Mouse (Mus musculus): ENCODE measurements around the gene Tmem150c. TPM values are rescaled to one million over a fixed set of nuclear protein-coding genes. Genes with fewer than 3 reads are reported as not detected.

The Tmem150c gene
- total and polyA plus RNA-seq, 3 experiments = 0.16 TPM; not detected in 2

GRCm38 (mm10) chr5:100041272-100041671, 118.3 kb downstream of the Tmem150c start:
- H3K27me3 ChIP-seq (ENCODE audit: insufficient read depth, low read length) = no peaks in the 10 kb centered on the region
- H3K9me3 ChIP-seq (replicated peaks) = no peaks in the 10 kb centered on the region
- peaks cover 58% of the 10 kb centered on the region for H3K36me3 ChIP-seq (replicated peaks)
- ATAC-seq (ENCODE audit: extremely low read depth, insufficient number of reproducible peaks, low FRiP score, poor library complexity, severe bottlenecking) (no peak), DNase-seq (ENCODE audit: low spot score) (no peak)
- TF ChIP-seq GATA1 (IDR thresholded peaks at IDR 0.05; ENCODE audit: borderline replicate concordance, low read length) (no peak), CTCF (IDR thresholded peaks at IDR 0.05; ENCODE audit: low read depth, low read length) (no peak), TAL1 (conservative IDR thresholded peaks at IDR 0.05; ENCODE audit: low read depth, low read length) (no peak), POLR2AphosphoS5 (IDR thresholded peaks at IDR 0.05; ENCODE audit: insufficient replicate concordance, low read depth, low read length) (no peak), GATA2 (IDR thresholded peaks at IDR 0.05; ENCODE audit: borderline replicate concordance, low read depth, low read length) (no peak)
- peaks cover 42% of the 10 kb centered on the region for H3K4me1 ChIP-seq (ENCODE audit: insufficient read depth, low read depth, low read length)
- H3K4me3 ChIP-seq (ENCODE audit: low read depth, low read length) = no peak overlapping the region; the same call in 1 of the 2 replicates

- ATAC-seq (ENCODE audit: extremely low read depth, insufficient number of reproducible peaks, low FRiP score, poor library complexity, severe bottlenecking) (no peak), DNase-seq (ENCODE audit: low spot score) (peak; percentile 34)
- no peaks in the 10 kb centered on the region for H3K9me3 ChIP-seq (replicated peaks)
- H3K4me1 ChIP-seq (ENCODE audit: insufficient read depth, low read depth, low read length) = peaks cover 47% of the 10 kb centered on the region
- peaks cover 59% of the 10 kb centered on the region for H3K36me3 ChIP-seq (replicated peaks)
- TF ChIP-seq CTCF (IDR thresholded peaks at IDR 0.05; ENCODE audit: low read depth, low read length) = no peak
- no peak for TF ChIP-seq TAL1 (conservative IDR thresholded peaks at IDR 0.05; ENCODE audit: low read depth, low read length)
- no peak for TF ChIP-seq GATA2 (IDR thresholded peaks at IDR 0.05; ENCODE audit: borderline replicate concordance, low read depth, low read length)
- no peak for TF ChIP-seq POLR2AphosphoS5 (IDR thresholded peaks at IDR 0.05; ENCODE audit: insufficient replicate concordance, low read depth, low read length)
- TF ChIP-seq GATA1 (IDR thresholded peaks at IDR 0.05; ENCODE audit: borderline replicate concordance, low read length) = no peak
- peak overlapping the region; percentile 99 for H3K4me3 ChIP-seq (ENCODE audit: low read depth, low read length)
- H3K27me3 ChIP-seq (ENCODE audit: insufficient read depth, low read length) = no peaks in the 10 kb centered on the region
Observed at GRCm38 (mm10) chr5:100040281-100040784, 119.3 kb downstream of the Tmem150c start.

GRCm38 (mm10) chr5:100039602-100040142, 119.9 kb downstream of the Tmem150c start, which contains the start of the genes Hnrnpdl and Enoph1:
Gene Hnrnpdl (minus strand): TSS chr5:100039664.
Gene Enoph1 (plus strand): TSS chr5:100039985.
- DNase-seq (ENCODE audit: low spot score) = peak; percentile 86
- Histone ChIP-seq H3K36me3 (replicated peaks) (peaks cover 58% of the 10 kb centered on the region), H3K27me3 (ENCODE audit: insufficient read depth, low read length) (no peaks in the 10 kb centered on the region), H3K9me3 (replicated peaks) (no peaks in the 10 kb centered on the region), H3K4me1 (ENCODE audit: insufficient read depth, low read depth, low read length) (peaks cover 47% of the 10 kb centered on the region), H3K4me3 (ENCODE audit: low read depth, low read length) (peak within 1 kb of the TSS; percentile 99)
- ATAC-seq (ENCODE audit: extremely low read depth, insufficient number of reproducible peaks, low FRiP score, poor library complexity, severe bottlenecking) = peak; percentile 52
- TF ChIP-seq GATA1 (IDR thresholded peaks at IDR 0.05; ENCODE audit: borderline replicate concordance, low read length) (no peak), CTCF (IDR thresholded peaks at IDR 0.05; ENCODE audit: low read depth, low read length) (no peak), POLR2AphosphoS5 (IDR thresholded peaks at IDR 0.05; ENCODE audit: insufficient replicate concordance, low read depth, low read length) (no peak), TAL1 (conservative IDR thresholded peaks at IDR 0.05; ENCODE audit: low read depth, low read length) (no peak)

GRCm38 (mm10) chr5:100038714-100039601, 120.7 kb downstream of the Tmem150c start:
- Histone ChIP-seq H3K9me3 (replicated peaks) (no peaks in the 10 kb centered on the region), H3K4me1 (ENCODE audit: insufficient read depth, low read depth, low read length) (peaks cover 44% of the 10 kb centered on the region), H3K27me3 (ENCODE audit: insufficient read depth, low read length) (no peaks in the 10 kb centered on the region), H3K36me3 (replicated peaks) (peaks cover 58% of the 10 kb centered on the region), H3K4me3 (ENCODE audit: low read depth, low read length) (peak overlapping the region; percentile 99)
- DNase-seq (ENCODE audit: low spot score) (peak; percentile 90), ATAC-seq (ENCODE audit: extremely low read depth, insufficient number of reproducible peaks, low FRiP score, poor library complexity, severe bottlenecking) (peak; percentile 37)
- TF ChIP-seq POLR2AphosphoS5 (IDR thresholded peaks at IDR 0.05; ENCODE audit: insufficient replicate concordance, low read depth, low read length) (no peak), CTCF (IDR thresholded peaks at IDR 0.05; ENCODE audit: low read depth, low read length) (peak; percentile 63; the same call in 1 of the 2 replicates)

- Histone ChIP-seq H3K27me3 (ENCODE audit: insufficient read depth, low read length) (no peaks in the 10 kb centered on the region), H3K36me3 (replicated peaks) (peaks cover 57% of the 10 kb centered on the region), H3K4me3 (ENCODE audit: low read depth, low read length) (peak overlapping the region; percentile 99), H3K4me1 (ENCODE audit: insufficient read depth, low read depth, low read length) (peaks cover 38% of the 10 kb centered on the region), H3K9me3 (replicated peaks) (no peaks in the 10 kb centered on the region)
- ATAC-seq (ENCODE audit: extremely low read depth, insufficient number of reproducible peaks, low FRiP score, poor library complexity, severe bottlenecking) = 0 out of 2 replicates have a peak, but pooled peaks have one; percentile 9
- no peak for TF ChIP-seq TAL1 (conservative IDR thresholded peaks at IDR 0.05; ENCODE audit: low read depth, low read length)
- no peak; the same call in 1 of the 2 replicates for TF ChIP-seq POLR2AphosphoS5 (IDR thresholded peaks at IDR 0.05; ENCODE audit: insufficient replicate concordance, low read depth, low read length)
- no peak for TF ChIP-seq CTCF (IDR thresholded peaks at IDR 0.05; ENCODE audit: low read depth, low read length)
- TF ChIP-seq GATA1 (IDR thresholded peaks at IDR 0.05; ENCODE audit: borderline replicate concordance, low read length) = no peak
- no peak for TF ChIP-seq GATA2 (IDR thresholded peaks at IDR 0.05; ENCODE audit: borderline replicate concordance, low read depth, low read length)
- peak; percentile 74 for DNase-seq (ENCODE audit: low spot score)
Observed at GRCm38 (mm10) chr5:100037965-100038713, 121.5 kb downstream of the Tmem150c start.

Measured in G1E (cell line).